Mouse (Mus musculus): ENCODE measurements around the gene Ptk6.

Gene Ptk6

DNA sequence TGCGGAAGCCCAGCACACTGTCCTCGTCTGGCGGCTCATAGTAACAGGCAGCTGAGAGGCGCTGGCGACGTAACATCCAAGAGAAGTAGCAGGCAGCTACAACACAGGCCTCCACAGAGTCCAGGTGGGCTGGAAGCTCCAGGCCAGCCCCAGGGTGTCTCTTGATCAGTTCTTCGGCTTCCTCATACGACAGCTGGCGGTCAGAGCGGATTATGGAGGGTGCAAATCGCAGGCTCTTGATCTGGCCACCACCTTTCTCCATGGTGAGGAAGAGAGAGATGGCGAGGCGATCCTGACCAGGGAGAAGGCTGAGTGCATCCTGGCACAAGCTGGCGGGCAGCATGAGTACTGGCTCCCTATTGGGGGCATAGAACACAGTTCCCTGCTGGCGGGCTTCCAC, 30.9 kb upstream of the Ptk6 start:
- no peak for DNase-seq (ENCODE audit: low read depth, low spot score)
- peaks cover 52% of the 10 kb centered on the region for H3K36me3 ChIP-seq (ENCODE audit: control insufficient read depth, insufficient read depth, low read length, poor library complexity, severe bottlenecking)
- H3K27me3 ChIP-seq (ENCODE audit: control insufficient read depth, insufficient read depth, low read length, poor library complexity, severe bottlenecking) = no peaks in the 10 kb centered on the region

DNA sequence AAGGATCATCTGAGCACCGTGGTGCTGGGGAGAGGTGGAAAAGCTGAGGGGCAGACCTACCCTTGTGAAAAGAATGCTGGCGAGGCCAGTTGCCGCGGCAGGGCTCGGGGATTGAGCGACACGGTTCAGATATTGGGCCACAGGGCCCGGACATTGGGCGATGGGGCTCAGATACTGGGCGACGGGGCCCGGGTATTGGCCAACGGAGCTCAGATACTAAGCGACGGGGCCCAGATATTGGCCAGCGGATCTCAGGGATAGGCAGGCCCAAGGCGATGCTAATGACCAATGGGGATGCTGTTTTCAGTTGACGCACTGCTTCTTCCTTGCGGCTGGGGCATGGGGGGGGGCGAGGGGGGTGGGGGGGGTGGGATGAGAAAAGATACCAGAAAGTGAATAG, 28.6 kb upstream of the Ptk6 start:
- Histone ChIP-seq H3K27me3 (ENCODE audit: control insufficient read depth, insufficient read depth, low read length, poor library complexity, severe bottlenecking) (no peaks in the 10 kb centered on the region), H3K36me3 (ENCODE audit: control insufficient read depth, insufficient read depth, low read length, poor library complexity, severe bottlenecking) (peaks cover 46% of the 10 kb centered on the region)
- no peak for DNase-seq (ENCODE audit: low read depth, low spot score)

- Histone ChIP-seq H3K36me3 (ENCODE audit: control insufficient read depth, insufficient read depth, low read length, poor library complexity, severe bottlenecking) (peaks cover 35% of the 10 kb centered on the region), H3K27me3 (ENCODE audit: control insufficient read depth, insufficient read depth, low read length, poor library complexity, severe bottlenecking) (no peaks in the 10 kb centered on the region)
- DNase-seq (ENCODE audit: low read depth, low spot score) = no peak
These were observed 25.7 kb upstream of the Ptk6 start for GRCm38 (mm10) chr2:181228335-181228734.

DNA sequence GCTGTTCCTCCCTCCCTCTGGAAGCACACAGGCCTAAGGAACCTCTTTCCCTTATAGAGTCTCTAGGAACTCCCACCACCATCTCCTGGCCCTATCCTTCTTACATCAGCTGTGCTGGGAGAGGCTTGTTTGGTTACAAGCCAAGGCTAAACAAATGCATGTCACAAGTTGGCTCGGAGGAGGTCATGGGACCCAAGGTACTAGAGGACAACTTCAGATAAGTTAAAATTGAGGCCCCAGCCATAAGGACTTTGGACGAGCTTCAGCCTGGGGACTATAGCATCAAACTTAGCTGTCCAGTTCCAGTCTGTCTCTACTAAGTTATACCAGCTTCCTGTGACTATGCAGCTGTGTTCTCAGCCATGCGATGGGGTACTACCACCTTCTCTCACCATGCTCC, 24.5 kb upstream of the Ptk6 start:
- no peaks in the 10 kb centered on the region for H3K27me3 ChIP-seq (ENCODE audit: control insufficient read depth, insufficient read depth, low read length, poor library complexity, severe bottlenecking)
- no peak for DNase-seq (ENCODE audit: low read depth, low spot score)
- H3K36me3 ChIP-seq (ENCODE audit: control insufficient read depth, insufficient read depth, low read length, poor library complexity, severe bottlenecking) = peaks cover 32% of the 10 kb centered on the region

DNA sequence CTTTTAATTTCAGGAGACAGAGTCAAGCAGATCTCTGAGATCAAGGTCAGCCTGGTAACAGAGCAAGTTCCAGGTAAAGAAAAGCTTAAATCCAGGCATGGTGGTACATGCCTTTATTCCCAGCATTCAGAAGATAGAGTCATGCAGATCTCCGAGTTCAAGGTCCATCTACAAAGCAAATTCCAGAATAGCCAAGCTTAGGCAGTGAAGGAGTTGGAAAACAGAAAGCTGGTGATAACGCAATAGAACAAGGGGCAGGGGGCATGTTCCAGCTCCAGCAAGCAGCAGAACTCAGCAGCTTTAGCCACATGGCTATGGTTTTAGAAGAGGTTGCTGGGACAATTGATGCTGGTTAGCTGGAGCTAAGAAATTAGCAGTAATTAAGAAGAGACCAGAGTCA, 22.4 kb upstream of the Ptk6 start:
- no peak for DNase-seq (ENCODE audit: low read depth, low spot score)
- peaks cover 16% of the 10 kb centered on the region for H3K36me3 ChIP-seq (ENCODE audit: control insufficient read depth, insufficient read depth, low read length, poor library complexity, severe bottlenecking)
- H3K27me3 ChIP-seq (ENCODE audit: control insufficient read depth, insufficient read depth, low read length, poor library complexity, severe bottlenecking) = no peaks in the 10 kb centered on the region

- DNase-seq (ENCODE audit: low read depth, low spot score) = no peak
- Histone ChIP-seq H3K27me3 (ENCODE audit: control insufficient read depth, insufficient read depth, low read length, poor library complexity, severe bottlenecking) (no peaks in the 10 kb centered on the region), H3K36me3 (ENCODE audit: control insufficient read depth, insufficient read depth, low read length, poor library complexity, severe bottlenecking) (no peaks in the 10 kb centered on the region)
These were observed 17.8 kb upstream of the Ptk6 start for GRCm38 (mm10) chr2:181220361-181220760.

- no peaks in the 10 kb centered on the region for H3K27me3 ChIP-seq (ENCODE audit: control insufficient read depth, insufficient read depth, low read length, poor library complexity, severe bottlenecking)
- peak; percentile 96 for DNase-seq (ENCODE audit: low read depth, low spot score)
- no peaks in the 10 kb centered on the region for H3K36me3 ChIP-seq (ENCODE audit: control insufficient read depth, insufficient read depth, low read length, poor library complexity, severe bottlenecking)
These were observed 17.1 kb upstream of the Ptk6 start, which contains the start of gene Fndc11 for GRCm38 (mm10) chr2:181219538-181220216. Gene Fndc11 (plus strand): TSS chr2:181220013.

- DNase-seq (ENCODE audit: low read depth, low spot score) = no peak
These were observed 16.4 kb upstream of the Ptk6 start for GRCm38 (mm10) chr2:181218881-181219485.

GRCm38 (mm10) chr2:181216037-181216436, 13.4 kb upstream of the Ptk6 start:
- DNase-seq (ENCODE audit: low read depth, low spot score) = no peak
- no peaks in the 10 kb centered on the region for H3K27me3 ChIP-seq (ENCODE audit: control insufficient read depth, insufficient read depth, low read length, poor library complexity, severe bottlenecking)
- no peaks in the 10 kb centered on the region for H3K36me3 ChIP-seq (ENCODE audit: control insufficient read depth, insufficient read depth, low read length, poor library complexity, severe bottlenecking)

More at GRCm38 (mm10) chr2:181218881-181219485, 16.4 kb upstream of the Ptk6 start:
- no peaks in the 10 kb centered on the region for H3K27me3 ChIP-seq (ENCODE audit: control insufficient read depth, insufficient read depth, low read length, poor library complexity, severe bottlenecking)
- H3K36me3 ChIP-seq (ENCODE audit: control insufficient read depth, insufficient read depth, low read length, poor library complexity, severe bottlenecking) = no peaks in the 10 kb centered on the region

DNA sequence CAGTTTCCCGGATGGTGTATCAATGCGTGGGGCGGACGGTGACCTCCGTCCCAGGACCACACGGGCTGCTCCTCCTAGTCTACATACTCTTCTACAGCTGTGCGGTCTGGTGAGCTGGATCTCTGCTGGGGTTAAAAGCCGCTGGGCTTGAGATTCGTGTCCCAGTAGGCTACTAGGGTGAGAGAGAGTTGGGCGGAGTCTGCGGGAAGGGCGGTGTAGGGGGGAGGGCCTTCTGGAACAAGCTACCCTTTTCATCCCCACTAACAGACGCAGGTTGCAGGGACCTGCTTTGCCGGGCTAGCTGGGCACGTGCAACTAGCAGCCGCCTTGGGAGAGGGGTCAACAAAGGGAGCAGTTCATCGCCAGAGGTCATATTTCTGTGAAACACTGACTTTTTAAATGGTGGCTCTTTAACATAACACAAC, 10.4 kb upstream of the Ptk6 start, which contains the start of gene Srms:
Gene Srms, minus strand, starts transcription at position 165 of the 425 bp plus-strand sequence.
- peak; percentile 49 for DNase-seq (ENCODE audit: low read depth, low spot score)
- Histone ChIP-seq H3K36me3 (ENCODE audit: control insufficient read depth, insufficient read depth, low read length, poor library complexity, severe bottlenecking) (no peaks in the 10 kb centered on the region), H3K27me3 (ENCODE audit: control insufficient read depth, insufficient read depth, low read length, poor library complexity, severe bottlenecking) (no peaks in the 10 kb centered on the region)

- Histone ChIP-seq H3K27me3 (ENCODE audit: control insufficient read depth, insufficient read depth, low read length, poor library complexity, severe bottlenecking) (no peaks in the 10 kb centered on the region), H3K36me3 (ENCODE audit: control insufficient read depth, insufficient read depth, low read length, poor library complexity, severe bottlenecking) (no peaks in the 10 kb centered on the region)
- peak; percentile 43 for DNase-seq (ENCODE audit: low read depth, low spot score)
These were observed 9.9 kb upstream of the Ptk6 start for GRCm38 (mm10) chr2:181212389-181213020.

DNA sequence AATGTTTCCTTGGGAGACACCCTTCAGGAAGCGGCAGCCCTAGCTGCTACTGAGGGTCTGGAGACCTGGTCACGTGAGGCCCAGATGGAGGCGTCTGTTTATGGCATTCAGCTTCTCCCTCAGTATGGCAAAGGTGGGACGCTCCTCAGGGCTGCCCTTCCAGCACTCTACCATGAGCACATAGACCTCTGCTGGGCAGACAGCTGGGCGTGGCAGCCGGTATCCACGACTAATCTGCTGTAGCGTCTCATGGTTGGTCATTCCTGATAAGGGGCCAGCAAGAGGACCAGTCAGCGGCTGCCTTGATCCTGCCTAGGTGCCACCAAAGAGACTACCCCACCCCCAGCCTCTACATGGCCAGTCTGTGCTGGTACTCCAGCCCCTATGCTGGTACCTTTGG, 3.5 kb upstream of the Ptk6 start:
- DNase-seq (ENCODE audit: low read depth, low spot score) = no peak
- Histone ChIP-seq H3K27me3 (ENCODE audit: control insufficient read depth, insufficient read depth, low read length, poor library complexity, severe bottlenecking) (no peaks in the 10 kb centered on the region), H3K36me3 (ENCODE audit: control insufficient read depth, insufficient read depth, low read length, poor library complexity, severe bottlenecking) (no peaks in the 10 kb centered on the region)

DNA sequence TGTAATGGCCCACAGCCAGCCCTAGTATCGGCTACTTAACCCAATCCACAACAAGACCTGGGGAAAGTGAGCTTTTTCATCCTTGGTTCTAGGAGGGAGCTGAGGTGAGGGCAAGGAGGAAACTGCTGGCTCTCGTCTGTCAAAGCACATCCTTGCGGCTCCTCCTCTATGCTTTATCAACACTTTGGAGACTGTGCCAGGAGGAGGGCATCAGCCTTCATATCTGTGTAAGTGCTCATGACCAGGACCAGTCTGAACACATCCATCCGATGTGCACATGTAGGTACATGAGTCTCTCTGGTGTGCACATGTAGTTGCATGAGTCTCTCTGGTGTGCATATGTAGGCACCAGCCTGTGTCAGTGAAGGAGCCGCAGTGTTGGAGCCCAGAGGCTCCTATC, 3.1 kb upstream of the Ptk6 start:
- no peaks in the 10 kb centered on the region for H3K27me3 ChIP-seq (ENCODE audit: control insufficient read depth, insufficient read depth, low read length, poor library complexity, severe bottlenecking)
- H3K36me3 ChIP-seq (ENCODE audit: control insufficient read depth, insufficient read depth, low read length, poor library complexity, severe bottlenecking) = no peaks in the 10 kb centered on the region
- DNase-seq (ENCODE audit: low read depth, low spot score) = no peak

DNA sequence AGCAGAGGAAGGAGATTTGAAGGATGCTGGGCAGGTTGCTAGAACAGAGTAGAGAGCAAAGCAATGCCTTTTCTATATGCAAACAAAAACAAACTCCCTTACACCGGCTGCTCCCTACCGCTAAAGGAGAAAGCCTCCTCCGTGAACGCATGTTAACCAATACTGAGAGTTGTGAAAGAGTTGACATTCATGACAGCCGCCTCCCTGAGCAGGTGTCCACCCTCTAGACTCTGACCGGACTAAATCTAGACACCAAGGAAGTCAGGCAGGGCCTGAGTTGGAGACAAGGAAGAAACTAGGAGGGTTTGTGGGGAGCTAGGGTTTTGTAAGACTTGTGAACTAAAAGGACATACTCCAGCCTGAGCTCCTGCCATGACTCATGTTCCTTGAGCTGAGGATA, 297 bp upstream of the Ptk6 start:
- DNase-seq (ENCODE audit: low read depth, low spot score) = no peak

DNA sequence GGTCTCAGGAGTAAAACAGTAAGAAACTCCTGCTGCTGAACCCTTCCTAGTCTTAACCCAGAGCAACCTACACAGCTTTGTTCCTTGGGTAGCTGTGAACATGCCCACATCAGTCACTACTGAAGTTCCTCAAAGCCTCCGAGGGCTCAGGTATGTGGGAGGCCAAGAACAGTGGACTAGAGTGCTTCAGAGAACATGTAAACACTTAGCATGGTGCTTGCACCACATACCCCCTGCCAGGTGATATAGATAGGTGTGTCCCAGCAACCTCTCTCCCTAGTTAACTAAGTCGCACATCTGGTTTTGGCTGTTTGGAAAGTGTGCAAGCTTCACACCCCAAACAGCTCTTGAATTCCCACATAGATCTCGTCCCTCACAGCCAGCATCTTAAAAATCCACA, 983 bp downstream of the Ptk6 start:
- H3K36me3 ChIP-seq (ENCODE audit: control insufficient read depth, insufficient read depth, low read length, poor library complexity, severe bottlenecking) = no peaks in the 10 kb centered on the region

More for the DNA sequence above, 297 bp upstream of the Ptk6 start:
- Histone ChIP-seq H3K27me3 (ENCODE audit: control insufficient read depth, insufficient read depth, low read length, poor library complexity, severe bottlenecking) (no peaks in the 10 kb centered on the region), H3K36me3 (ENCODE audit: control insufficient read depth, insufficient read depth, low read length, poor library complexity, severe bottlenecking) (no peaks in the 10 kb centered on the region)

More for the DNA sequence above, 983 bp downstream of the Ptk6 start:
- no peaks in the 10 kb centered on the region for H3K27me3 ChIP-seq (ENCODE audit: control insufficient read depth, insufficient read depth, low read length, poor library complexity, severe bottlenecking)
- no peak for DNase-seq (ENCODE audit: low read depth, low spot score)
